Mouse (Mus musculus): ENCODE data around the gene Cfap97d1.

Cfap97d1 gene

DNA sequence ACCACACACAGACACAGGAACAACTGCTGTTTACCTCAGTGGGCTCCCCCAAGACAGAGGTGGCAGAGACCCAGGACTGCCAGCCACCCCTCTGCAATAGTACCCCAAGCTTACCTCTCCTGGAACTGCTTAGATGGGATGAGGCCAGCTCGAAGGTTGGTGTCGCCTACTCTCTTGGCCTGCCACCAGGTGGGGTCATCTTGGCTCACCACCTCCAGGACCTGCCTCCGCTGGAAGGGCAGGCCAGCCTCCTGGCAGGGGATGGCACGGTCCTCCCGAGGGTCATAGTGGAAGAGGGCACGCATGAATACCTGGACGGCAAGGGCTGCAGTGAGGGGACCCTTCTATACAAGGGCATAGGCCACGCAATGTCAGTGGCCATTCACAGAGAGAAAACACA is 29.1 kb downstream of the Cfap97d1 start:
- no peak for DNase-seq

DNA sequence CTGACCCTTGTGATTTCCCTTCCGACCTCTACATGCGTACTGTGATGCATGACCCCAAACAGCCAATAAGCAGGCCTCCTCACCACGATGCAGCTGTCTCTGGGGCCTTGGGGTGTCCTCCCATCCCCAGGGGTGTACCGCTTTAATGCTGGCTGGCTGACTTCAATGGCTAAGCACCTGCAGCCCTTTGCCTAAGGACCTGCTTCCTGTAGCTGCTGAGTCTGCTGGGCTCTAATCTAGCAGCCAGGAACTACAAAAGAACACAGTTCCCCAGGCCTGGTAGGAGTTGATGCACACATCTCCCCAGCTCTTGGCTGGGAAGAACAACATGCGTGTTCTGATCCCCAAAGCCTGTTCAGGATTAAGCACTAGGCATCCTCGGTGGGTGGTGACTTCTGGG is 31.4 kb downstream of the Cfap97d1 start:
- no peak for DNase-seq

GRCm38 (mm10) chr11:102016136-102016535 is 32.1 kb downstream of the Cfap97d1 start:
- no peak for DNase-seq

DNA sequence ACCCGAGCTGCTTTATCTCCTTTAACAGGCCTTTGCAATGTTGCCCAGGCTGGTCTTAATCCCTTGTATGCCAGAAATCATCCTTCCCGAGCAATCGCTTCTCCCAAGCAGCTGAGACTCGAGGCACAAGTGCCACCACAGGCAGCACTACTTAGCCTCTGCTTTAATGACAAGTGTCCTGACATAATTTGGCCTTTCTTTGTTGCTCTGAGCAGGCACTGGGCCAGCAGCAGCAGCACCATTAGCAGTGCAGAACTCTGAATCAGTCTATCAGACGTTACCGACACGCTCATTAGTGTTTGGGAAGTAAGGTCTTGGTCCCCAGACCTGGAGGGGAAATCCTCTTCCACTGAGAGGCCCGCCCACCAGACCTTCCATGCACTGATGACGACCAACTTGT is 35.7 kb downstream of the Cfap97d1 start:
- DNase-seq: no peak

GRCm38 (mm10) chr11:102021196-102021595 is 37.1 kb downstream of the Cfap97d1 start:
- DNase-seq: no peak

GRCm38 (mm10) chr11:102023406-102023805 is 39.3 kb downstream of the Cfap97d1 start:
- DNase-seq: no peak

- DNase-seq: no peak
Observed at GRCm38 (mm10) chr11:102024084-102024758, 40.1 kb downstream of the Cfap97d1 start.

DNA sequence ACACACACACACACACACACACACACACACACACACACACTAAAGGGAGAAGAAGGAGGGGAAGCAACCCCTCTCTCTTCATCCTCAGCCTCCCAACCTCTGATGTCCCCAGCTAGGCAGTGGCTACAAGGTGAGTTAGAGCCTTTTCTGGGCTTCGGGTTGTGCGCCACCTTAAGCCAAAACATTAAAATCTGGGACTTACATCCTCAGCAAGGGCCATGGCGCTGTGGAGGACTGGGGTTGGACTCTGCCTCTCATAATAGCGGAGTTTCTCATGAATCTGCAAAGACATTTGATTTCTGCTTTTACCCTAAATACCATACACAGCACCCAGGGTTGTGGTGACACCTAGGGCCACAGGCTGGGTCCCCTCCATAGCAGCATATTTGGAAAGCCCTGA is 40.8 kb downstream of the Cfap97d1 start:
- no peak for DNase-seq

DNA sequence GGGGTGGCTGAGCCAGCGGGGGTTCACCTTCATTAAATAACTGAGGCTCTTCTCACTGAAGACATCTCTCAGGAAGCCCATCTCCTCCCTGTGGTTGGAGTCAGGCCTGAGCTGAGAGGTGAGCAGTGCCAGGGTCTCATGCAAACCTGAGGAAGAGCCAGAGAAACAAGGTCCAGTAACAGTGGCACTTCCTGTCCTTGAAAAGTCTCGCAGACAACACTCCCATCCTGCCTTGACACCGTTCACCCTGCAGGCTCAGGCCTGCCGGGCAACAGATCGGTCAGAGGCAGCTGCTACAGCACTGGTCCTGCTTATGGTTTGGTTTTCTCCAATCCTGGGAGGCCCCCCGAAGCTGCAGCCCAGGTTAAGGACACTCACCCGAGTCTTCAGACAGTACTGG is 41.3 kb downstream of the Cfap97d1 start:
- DNase-seq: no peak

- peak; percentile 45 for DNase-seq
Observed at GRCm38 (mm10) chr11:102025991-102026660, 42.0 kb downstream of the Cfap97d1 start.

DNA sequence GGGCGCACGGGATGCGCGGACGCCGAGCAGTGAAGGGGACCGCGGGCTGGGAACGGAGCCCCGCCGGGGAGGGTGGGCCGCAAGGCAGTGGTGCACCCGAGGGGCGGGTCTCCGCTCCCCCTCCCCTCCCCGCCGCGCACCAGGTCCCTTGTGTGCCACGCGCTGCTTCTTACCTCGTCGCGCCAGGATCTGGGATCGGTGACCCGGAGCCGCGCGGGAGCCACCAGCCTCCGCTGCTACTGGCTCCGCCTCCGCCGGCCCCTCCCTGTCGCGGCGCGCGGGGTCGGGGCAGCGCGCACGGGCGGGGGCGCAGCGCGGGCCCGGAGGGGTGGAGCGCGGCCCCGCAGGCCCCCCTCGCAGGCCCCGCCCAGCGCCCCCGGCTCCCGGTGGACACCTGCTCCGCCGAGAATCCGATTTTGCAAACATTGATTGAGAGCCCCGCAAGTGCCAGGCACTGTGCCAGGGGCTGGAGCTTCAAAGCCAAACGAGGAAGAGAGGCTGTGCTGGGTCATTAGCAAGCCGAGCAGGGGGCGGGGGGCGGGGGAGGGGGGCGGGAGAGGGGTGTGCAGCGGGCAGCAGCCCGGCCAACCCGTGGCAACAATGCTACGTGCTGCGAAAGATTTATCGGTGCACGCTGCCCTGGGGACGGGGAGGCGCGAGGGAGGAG is 42.7 kb downstream of the Cfap97d1 start:
- DNase-seq: peak; percentile 68

GRCm38 (mm10) chr11:102027361-102028017 is 43.4 kb downstream of the Cfap97d1 start:
- DNase-seq: no peak

DNA sequence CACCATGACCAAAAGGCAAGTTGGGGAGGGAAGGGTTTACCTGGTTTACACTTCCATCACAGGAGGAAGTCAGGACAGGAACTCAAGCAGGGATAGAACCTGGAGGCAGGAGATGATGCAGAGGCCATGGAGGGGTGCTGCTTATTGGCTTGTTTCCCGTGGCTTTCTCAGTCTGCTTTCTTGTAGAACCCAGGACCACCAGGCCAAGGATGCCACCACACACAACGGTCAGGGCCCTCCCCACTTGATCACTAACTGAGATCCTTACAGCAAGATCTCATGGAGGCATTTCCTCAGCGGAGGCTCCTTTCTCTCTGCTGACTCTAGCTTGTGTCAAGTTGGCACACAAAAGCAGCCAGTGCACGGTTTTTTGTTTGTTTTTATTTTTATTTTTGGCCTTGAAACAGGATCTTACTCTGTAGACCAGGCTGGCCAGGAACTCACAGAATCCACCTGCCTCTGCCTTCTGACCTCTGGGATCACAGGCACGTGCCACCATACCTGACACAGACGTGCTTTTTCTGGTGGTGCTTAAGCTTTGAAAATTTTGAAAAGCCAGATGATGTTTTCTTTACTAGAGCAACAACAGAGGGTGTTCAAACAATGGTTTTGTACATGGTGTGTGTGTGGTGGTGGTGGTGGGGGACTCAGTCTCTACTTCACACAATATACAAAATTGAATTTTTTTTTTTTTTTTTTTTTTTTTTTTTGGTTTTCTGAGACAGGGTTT is 44.2 kb downstream of the Cfap97d1 start, which contains the start of gene Mpp3:
TSS of gene Mpp3 (minus strand) at position 375 of the 730 bp plus-strand sequence.
- no peak for DNase-seq

DNA sequence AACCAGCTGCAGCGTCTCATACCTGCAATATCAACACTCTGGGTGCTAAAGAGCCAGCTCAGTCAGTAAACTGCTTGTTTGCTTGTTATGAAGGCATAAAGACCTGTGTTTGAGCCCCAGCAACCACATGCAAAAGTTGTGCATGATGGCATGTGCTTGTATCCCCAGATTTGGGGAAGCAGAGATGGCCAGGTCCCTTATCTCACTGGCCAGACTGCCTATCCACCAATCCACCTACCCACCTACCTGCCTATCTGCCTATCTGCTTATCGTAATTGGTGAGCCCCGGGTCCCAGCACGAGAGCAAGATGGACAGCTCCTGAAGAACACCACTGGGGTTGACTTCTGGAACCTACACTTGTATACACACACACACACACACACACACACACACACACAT is 45.2 kb downstream of the Cfap97d1 start:
- DNase-seq: no peak

GRCm38 (mm10) chr11:102029966-102030365 is 45.9 kb downstream of the Cfap97d1 start:
- DNase-seq: no peak

DNA sequence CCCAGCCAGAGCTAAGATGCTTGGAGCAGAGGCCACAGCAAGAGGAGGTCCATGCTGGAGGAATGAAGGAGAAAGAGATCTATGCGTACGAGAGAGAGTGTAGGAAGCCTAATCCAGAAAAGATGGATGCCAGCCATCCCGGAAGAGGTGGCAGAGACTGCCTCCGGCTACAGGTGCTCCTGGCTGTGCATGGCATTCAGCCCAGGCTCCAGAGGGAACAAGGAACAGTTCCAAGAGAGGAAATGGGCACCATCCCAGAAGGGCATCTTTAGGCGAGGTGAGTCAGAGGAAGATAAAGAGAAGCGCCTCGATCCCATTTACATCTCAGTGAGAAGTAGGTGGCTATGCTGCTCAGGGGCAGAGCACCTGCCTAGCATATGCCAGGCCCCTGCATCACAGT is 47.1 kb downstream of the Cfap97d1 start:
- DNase-seq: peak; percentile 38

DNA sequence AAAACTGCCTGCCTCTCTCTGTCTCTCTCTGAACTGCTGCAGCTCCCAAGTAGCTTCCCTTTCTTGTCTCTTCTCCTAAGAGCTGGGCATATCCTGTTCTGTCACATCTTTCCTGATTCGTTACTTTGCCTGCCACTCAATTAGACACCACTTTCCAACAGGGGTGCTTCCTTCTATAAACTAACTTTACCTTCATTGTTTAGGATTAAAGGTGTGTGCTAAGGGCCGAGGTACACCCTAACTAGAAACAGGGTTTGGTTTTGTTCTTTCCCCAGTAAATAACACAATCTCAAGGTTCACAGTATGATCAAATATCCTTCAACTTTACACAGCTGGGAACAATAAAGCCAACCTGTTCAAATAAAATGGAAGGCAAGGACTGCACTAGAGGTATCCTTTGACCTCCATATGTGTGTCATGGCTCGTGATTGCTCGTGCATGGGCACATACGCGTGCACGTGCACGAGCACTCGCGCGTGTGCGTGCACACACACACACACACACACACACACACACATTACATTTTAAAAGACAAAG is 49.0 kb downstream of the Cfap97d1 start:
- no peak for DNase-seq

GRCm38 (mm10) chr11:102034887-102035286 is 50.8 kb downstream of the Cfap97d1 start:
- DNase-seq: no peak

GRCm38 (mm10) chr11:102035456-102035960 is 51.4 kb downstream of the Cfap97d1 start:
- no peak for DNase-seq

GRCm38 (mm10) chr11:102036336-102036735 is 52.3 kb downstream of the Cfap97d1 start:
- DNase-seq: no peak

DNA sequence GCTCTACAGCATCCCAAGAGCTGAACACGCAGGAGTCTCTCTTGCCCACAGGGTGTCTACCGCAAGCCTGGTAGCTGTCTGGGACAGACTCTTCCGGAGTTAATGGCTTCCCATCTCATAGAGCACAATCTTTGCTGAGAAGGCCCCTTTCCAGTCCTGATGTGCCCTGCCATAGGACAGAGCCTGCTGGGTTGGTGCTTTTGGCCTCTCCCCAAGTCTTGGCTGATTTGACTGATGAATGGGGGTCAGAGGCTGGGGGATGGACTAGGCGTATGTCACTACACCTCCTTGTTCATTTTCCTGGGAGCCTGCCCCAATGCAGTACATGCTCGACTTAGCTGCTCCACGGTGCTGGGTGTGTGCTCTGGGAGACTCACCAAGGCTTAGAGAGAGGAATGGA is 53.7 kb downstream of the Cfap97d1 start:
- DNase-seq: no peak

DNA sequence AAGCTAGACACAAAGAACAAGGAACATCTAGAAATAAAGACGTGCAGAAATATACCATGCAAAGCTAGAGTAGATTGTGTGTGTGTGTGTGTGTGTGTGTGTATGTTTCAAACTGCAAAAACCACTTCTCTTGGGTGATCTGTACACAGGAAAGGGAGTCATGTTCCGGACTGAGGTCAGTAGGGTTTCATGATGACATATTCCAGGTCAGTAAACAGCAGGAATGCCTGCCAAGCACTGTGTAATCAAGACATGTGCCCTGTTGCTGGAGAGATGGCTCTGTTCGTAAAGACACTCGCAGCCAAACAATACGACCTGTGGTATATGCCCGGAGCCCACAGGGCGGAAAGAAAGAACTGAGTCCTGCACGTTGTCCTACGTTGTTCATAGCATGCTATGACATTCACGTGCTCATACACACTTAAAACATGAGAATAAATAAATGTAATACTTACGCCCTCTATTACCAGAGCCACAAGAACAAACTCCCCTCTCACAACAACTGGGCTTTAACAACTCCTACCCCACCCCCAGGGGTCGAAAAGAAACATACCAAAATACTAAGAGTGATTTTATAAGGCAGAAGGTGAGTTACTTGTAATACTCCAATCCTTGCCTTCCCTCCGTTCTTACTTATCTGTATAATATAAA is 55.5 kb downstream of the Cfap97d1 start:
- no peak for DNase-seq

Data from right cerebral cortex, postnatal 14 days (tissue).